Mouse (Mus musculus): ENCODE measurements at regions not wholly inside any gene's neighbourhood (a gene's known extent, or its start where the extent isn't known, plus 50 kb on each side); places are given as distances from the start of the nearest gene placed in this dataset.
A peak's percentile ranks its signal among the peaks of the same experiment; 100 is the strongest.
"Not testable (repeated sequence)": the region's sequence is repeated elsewhere in the genome, so short reads cannot be mapped to it uniquely, and the experiment has no call there.

- not testable (repeated sequence) for DNase-seq
Measured at GRCm38 (mm10) chr14:19080001-19080400, 185.9 kb upstream of the Ube2e2 start.

- DNase-seq = peak; percentile 47
Measured at GRCm38 (mm10) chr14:19041984-19042760, 148.1 kb upstream of the Ube2e2 start.

- no peak for DNase-seq
Measured at GRCm38 (mm10) chr14:19020102-19020501, 126.0 kb upstream of the Ube2e2 start.

- no peak for DNase-seq
Measured at GRCm38 (mm10) chr14:19015406-19015805, 121.3 kb upstream of the Ube2e2 start.

GRCm38 (mm10) chr14:19013558-19013957 is 119.5 kb upstream of the Ube2e2 start:
- DNase-seq = not testable (repeated sequence)

- no peak for DNase-seq
Measured at GRCm38 (mm10) chr14:18983901-18984300, 89.8 kb upstream of the Ube2e2 start.

GRCm38 (mm10) chr14:18963864-18964263 is 69.8 kb upstream of the Ube2e2 start:
- DNase-seq = no peak

- DNase-seq = no peak
Measured at GRCm38 (mm10) chr14:18963287-18963686, 69.2 kb upstream of the Ube2e2 start.

Data from liver (tissue).